Comparison of ENCODE assay signal across 21 mouse cellular contexts in the genomic region with DNA sequence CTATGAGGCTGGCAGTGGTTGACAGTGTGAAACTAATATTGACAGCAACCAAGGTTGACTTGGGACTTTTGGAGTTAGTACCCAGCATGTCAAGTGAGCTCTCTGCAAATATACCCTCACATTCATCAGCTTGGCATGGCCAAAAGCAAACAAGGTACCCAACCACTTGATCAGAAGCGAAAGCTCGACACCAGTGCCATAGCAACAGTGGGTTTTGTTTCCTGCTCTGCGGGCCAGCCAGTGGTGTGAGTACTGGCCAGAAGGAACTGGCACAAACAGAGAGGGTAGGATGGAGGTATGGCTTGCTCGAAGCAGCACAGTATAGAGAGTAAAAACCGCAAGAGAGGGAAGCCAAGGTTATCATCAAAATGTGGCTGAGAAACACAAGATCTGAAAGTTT. TPM values are rescaled to one million over a fixed set of nuclear protein-coding genes. Genes with fewer than 3 reads are reported as not detected.
A peak's percentile ranks its signal among the peaks of the same experiment; 100 is the strongest.
DNase-seq lines count a peak whose midpoint lies in the region; ATAC-seq and TF ChIP-seq lines count a peak whose summit lies in the region.
"Had no signal": no experiment of that assay in that cellular context is flagged by ENCODE, and none has a peak within 500 bp of the region (broad histone marks: within the 10 kb centered on the region; RNA-seq: fewer than 3 reads in every experiment).

No protein-coding gene starts in this region.

- DNase-seq in liver, adult 2 months (ENCODE audit: extremely low read depth, low read depth, low spot score), result peak; percentile 95
- no peak for DNase-seq in liver, postnatal 0 days
- DNase-seq in CD4-positive, CD25-positive, alpha-beta regulatory T cell, adult 2 months (ENCODE audit: low read depth, low spot score), result peak; percentile 30
- DNase-seq in adrenal gland, postnatal 10 days, result no peak
- DNase-seq in left cerebral cortex, postnatal 25 days (ENCODE audit: low spot score in 2 of 2), result no peak
- DNase-seq: adrenal gland, adult 2 months; cerebellum, adult 11 months; cerebellum, adult 8-10 months; cerebellum, postnatal 14 days; gastrocnemius, postnatal 10 days; heart, adult 2 months; heart, postnatal 14 days had no signal

- no peak overlapping the region for H3K4me2 ChIP-seq in liver, postnatal 0 days (ENCODE audit: low read depth, low read length)
- H3K4me2 ChIP-seq in kidney, embryonic 14.5 days (replicated peaks; ENCODE audit: low read depth, low read length), result no peak overlapping the region
- H3K4me2 ChIP-seq: embryonic facial prominence, embryonic 12.5 days; forebrain, embryonic 15.5 days; heart, embryonic 11.5 days; heart, embryonic 15.5 days; hindbrain, embryonic 14.5 days had no signal

- no peaks in the 10 kb centered on the region for H3K79me2 ChIP-seq in liver, adult 2 months (ENCODE audit: control insufficient read depth, insufficient read depth, low read length)

- no peaks in the 10 kb centered on the region for H3K27me3 ChIP-seq in liver, adult 2 months (ENCODE audit: control insufficient read depth, insufficient read depth, low read length)
- no peaks in the 10 kb centered on the region for H3K27me3 ChIP-seq in liver, postnatal 0 days (ENCODE audit: insufficient read depth, low read length)
- no peaks in the 10 kb centered on the region for H3K27me3 ChIP-seq in kidney, embryonic 14.5 days (ENCODE audit: control insufficient read depth, insufficient read depth, low read length)
- H3K27me3 ChIP-seq: embryonic facial prominence, embryonic 12.5 days; forebrain, embryonic 15.5 days; heart, embryonic 15.5 days had no signal

- H3K9ac ChIP-seq in liver, adult 2 months (ENCODE audit: low read depth, low read length), result no peak overlapping the region
- no peak overlapping the region for H3K9ac ChIP-seq in liver, postnatal 0 days (replicated peaks)
- H3K9ac ChIP-seq in kidney, embryonic 14.5 days (ENCODE audit: low read depth, low read length), result no peak overlapping the region
- H3K9ac ChIP-seq: embryonic facial prominence, embryonic 12.5 days; forebrain, embryonic 15.5 days; heart, embryonic 15.5 days; hindbrain, embryonic 14.5 days had no signal

- TF ChIP-seq POLR2A in liver, adult 2 months (IDR thresholded peaks at IDR 0.05; ENCODE audit: extremely low read depth, insufficient read depth, low read length), result no peak

- 36% methylated on average over 5 of the region's 5 CpGs for WGBS in liver, adult 2 months
- WGBS in liver, postnatal 0 days (ENCODE audit: insufficient replicate concordance), result 73% methylated on average over 5 of the region's 5 CpGs
- WGBS in kidney, embryonic 14.5 days, result 88% methylated on average over 5 of the region's 5 CpGs

- H3K4me1 ChIP-seq in liver, adult 2 months (ENCODE audit: control insufficient read depth, insufficient read depth, low read length), result peaks cover 11% of the 10 kb centered on the region
- peaks cover 12% of the 10 kb centered on the region; the same call in 1 of the 2 replicates for H3K4me1 ChIP-seq in liver, postnatal 0 days (ENCODE audit: insufficient read depth)
- no peaks in the 10 kb centered on the region for H3K4me1 ChIP-seq in kidney, embryonic 14.5 days (ENCODE audit: control insufficient read depth, insufficient read depth, low read length)
- H3K4me1 ChIP-seq: embryonic facial prominence, embryonic 12.5 days; forebrain, embryonic 15.5 days; hindbrain, embryonic 10.5 days had no signal

- intact Hi-C loops in left cerebral cortex, postnatal 25 days (cut with DNase I), result no loop called here

- no peak overlapping the region for H3K4me3 ChIP-seq in liver, adult 2 months (ENCODE audit: insufficient read depth, low read depth, low read length)
- H3K4me3 ChIP-seq in liver, postnatal 0 days (ENCODE audit: low read depth, low read length), result no peak overlapping the region
- H3K4me3 ChIP-seq in kidney, embryonic 14.5 days (ENCODE audit: low read length), result no peak overlapping the region
- H3K4me3 ChIP-seq: embryonic facial prominence, embryonic 12.5 days; forebrain, embryonic 15.5 days; heart, adult 2 months; heart, embryonic 15.5 days; hindbrain, embryonic 10.5 days had no signal

- H3K9me3 ChIP-seq in liver, postnatal 0 days (ENCODE audit: low read length), result 0 out of 2 replicates have a peak, but pooled peaks cover 4% of the 10 kb centered on the region
- no peaks in the 10 kb centered on the region for H3K9me3 ChIP-seq in kidney, embryonic 14.5 days (ENCODE audit: control insufficient read depth, low read length)
- H3K9me3 ChIP-seq: embryonic facial prominence, embryonic 12.5 days; forebrain, embryonic 15.5 days; heart, embryonic 15.5 days; hindbrain, embryonic 10.5 days had no signal

- H3K36me3 ChIP-seq in liver, adult 2 months (ENCODE audit: control insufficient read depth, insufficient read depth, low read length), result no peaks in the 10 kb centered on the region
- no peaks in the 10 kb centered on the region for H3K36me3 ChIP-seq in liver, postnatal 0 days (replicated peaks; ENCODE audit: insufficient read depth, low read length)
- no peaks in the 10 kb centered on the region for H3K36me3 ChIP-seq in kidney, embryonic 14.5 days (ENCODE audit: control insufficient read depth, insufficient read depth, low read length)
- H3K36me3 ChIP-seq: embryonic facial prominence, embryonic 12.5 days; forebrain, embryonic 15.5 days; heart, embryonic 15.5 days; hindbrain, embryonic 10.5 days had no signal

- ATAC-seq in liver, postnatal 0 days, result no peak
- ATAC-seq in activated CD4-positive, CD25-positive, alpha-beta regulatory T cell, adult 4 months, result peak; percentile 60
- ATAC-seq in inflammation-experienced regulatory T-cells, adult 6 months, result peak; percentile 61
- no peak for ATAC-seq in kidney, embryonic 14.5 days (ENCODE audit: low FRiP score, low TSS enrichment)
- ATAC-seq: forebrain, embryonic 15.5 days had no signal

- TF ChIP-seq CTCF in liver, adult 2 months (IDR thresholded peaks at IDR 0.05; ENCODE audit: low read depth, low read length), result no peak
- no peak for TF ChIP-seq CTCF in liver, postnatal 0 days (IDR thresholded peaks at IDR 0.05; ENCODE audit: low read depth)

- H3K27ac ChIP-seq in liver, adult 2 months (replicated peaks; ENCODE audit: insufficient read depth, low read depth, low read length), result no peak overlapping the region
- H3K27ac ChIP-seq in liver, postnatal 0 days (ENCODE audit: low read depth), result no peak overlapping the region
- no peak overlapping the region for H3K27ac ChIP-seq in kidney, embryonic 14.5 days (ENCODE audit: low read depth, low read length)
- H3K27ac ChIP-seq: embryonic facial prominence, embryonic 12.5 days; forebrain, embryonic 15.5 days; heart, adult 2 months; heart, embryonic 15.5 days; hindbrain, embryonic 10.5 days; hindbrain, embryonic 14.5 days had no signal

- TF ChIP-seq EP300 in liver, postnatal 0 days (IDR thresholded peaks at IDR 0.05; ENCODE audit: low read depth), result no peak

RNA-seq across cellular contexts. Expression of gene Bcl10, which starts 6.2 kb away (rescaled TPM):
- 12.0 and 15.3 TPM in 2 replicates for total RNA-seq in liver, adult 2 months (2014; rRNA removed)
- polyA plus RNA-seq in liver, adult 2 months (2012; rRNA removed), result 4.7 and 5.7 TPM in 2 replicates
- polyA plus RNA-seq in liver, postnatal 0 days (2015; fragmentation: Nextera tagmentation; extraction: Ambion mirVana), result 20.9 and 22.9 TPM in 2 replicates
- 10 to 100 TPM; 51.9 to 53.0 TPM for polyA plus RNA-seq in activated CD4-positive, CD25-positive, alpha-beta regulatory T cell, adult 4 months (2017; shearing (Covaris generic))
- 10 to 100 TPM; 52.3 to 61.9 (median 55.5) TPM for polyA plus RNA-seq in inflammation-experienced regulatory T-cells, adult 6 months (2017; shearing (Covaris generic))
- 52.5 and 54.5 TPM in 2 replicates for polyA plus RNA-seq in kidney, embryonic 14.5 days (2014; fragmentation: Nextera tagmentation; extraction: Ambion mirVana)
- total RNA-seq in adrenal gland, postnatal 10 days (2021), result 10 to 100 TPM; 24.3 to 25.5 TPM
- total RNA-seq in left cerebral cortex, postnatal 25 days (2021), result 10 to 100 TPM; 13.0 to 13.7 TPM

RNA-seq across cellular contexts. Expression of gene 2410004B18Rik, which starts 21.4 kb away (rescaled TPM):
- total RNA-seq in liver, adult 2 months (2014; rRNA removed), result 6.7 and 8.2 TPM in 2 replicates
- polyA plus RNA-seq in liver, adult 2 months (2012; rRNA removed), result 3.6 and 3.7 TPM in 2 replicates
- polyA plus RNA-seq in liver, postnatal 0 days (2015; fragmentation: Nextera tagmentation; extraction: Ambion mirVana), result 10.1 and 11.8 TPM in 2 replicates
- 10 to 100 TPM; 14.2 to 21.6 TPM for polyA plus RNA-seq in activated CD4-positive, CD25-positive, alpha-beta regulatory T cell, adult 4 months (2017; shearing (Covaris generic))
- polyA plus RNA-seq in inflammation-experienced regulatory T-cells, adult 6 months (2017; shearing (Covaris generic)), result 10 to 100 TPM; 13.8 to 21.9 (median 20.6) TPM
- polyA plus RNA-seq in kidney, embryonic 14.5 days (2014; fragmentation: Nextera tagmentation; extraction: Ambion mirVana), result 55.7 and 63.5 TPM in 2 replicates
- 10 to 100 TPM; 21.4 to 22.3 TPM for total RNA-seq in adrenal gland, postnatal 10 days (2021)
- total RNA-seq in left cerebral cortex, postnatal 25 days (2021), result 10 to 100 TPM; 35.7 to 45.1 TPM

Comparison
In these comparisons a context has a peak if more than half of its experiments do, and no peak if none do; other contexts are left out.
1. DNase-seq: peak in liver, adult 2 months (single experiment) and CD4-positive, CD25-positive, alpha-beta regulatory T cell, adult 2 months (single experiment); none in liver, postnatal 0 days (single experiment), adrenal gland, postnatal 10 days (single experiment) and left cerebral cortex, postnatal 25 days (0 of 2).
2. ATAC-seq: peak in activated CD4-positive, CD25-positive, alpha-beta regulatory T cell, adult 4 months (single experiment) and inflammation-experienced regulatory T-cells, adult 6 months (single experiment); none in liver, postnatal 0 days (single experiment) and kidney, embryonic 14.5 days (single experiment).